Mouse (Mus musculus): ENCODE measurements around the gene Prdx5.
"Not testable (repeated sequence)": the region's sequence is repeated elsewhere in the genome, so short reads cannot be mapped to it uniquely, and the experiment has no call there.

Prdx5 gene

DNA sequence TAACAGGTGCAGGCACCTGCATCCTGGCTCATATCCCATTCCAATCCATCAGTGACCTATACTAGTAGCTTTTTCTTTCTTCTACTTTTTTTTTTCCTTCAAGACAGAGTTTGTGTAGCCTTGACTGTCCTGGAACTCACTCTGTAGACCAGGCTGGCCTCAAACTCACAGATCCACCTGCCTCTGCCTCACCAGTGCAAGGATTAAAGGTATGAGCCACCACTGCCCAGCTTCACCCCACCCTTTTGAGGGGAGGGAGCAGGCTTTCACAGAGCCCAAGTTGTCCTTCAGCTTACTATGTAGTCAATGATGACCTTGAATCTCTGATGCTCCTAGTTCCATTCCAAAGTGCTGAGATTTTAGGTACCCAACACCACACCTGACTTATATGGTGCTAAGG lies 9.5 kb upstream of the Prdx5 start:
- DNase-seq (ENCODE audit: low read depth, low spot score): no peak

DNA sequence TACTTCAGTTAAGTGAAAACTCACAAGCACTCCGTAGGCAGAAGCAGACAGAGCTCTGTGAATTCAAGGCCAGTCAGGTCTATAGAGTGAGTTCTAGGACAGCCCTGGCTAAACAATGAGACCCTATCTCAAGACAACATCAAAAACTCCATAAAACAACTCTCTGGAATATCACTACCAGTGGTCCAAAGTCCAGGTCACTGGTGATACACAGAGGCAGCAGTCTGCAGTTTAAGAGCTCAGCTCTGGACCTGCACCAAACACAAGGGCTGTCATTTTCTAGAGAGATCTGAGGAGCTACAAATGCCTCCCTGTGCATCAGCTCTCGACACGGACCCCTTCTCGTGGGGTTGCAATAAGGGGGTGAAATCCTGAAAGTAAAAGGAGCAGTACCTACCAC lies 8.4 kb upstream of the Prdx5 start:
- DNase-seq (ENCODE audit: low read depth, low spot score): no peak

DNA sequence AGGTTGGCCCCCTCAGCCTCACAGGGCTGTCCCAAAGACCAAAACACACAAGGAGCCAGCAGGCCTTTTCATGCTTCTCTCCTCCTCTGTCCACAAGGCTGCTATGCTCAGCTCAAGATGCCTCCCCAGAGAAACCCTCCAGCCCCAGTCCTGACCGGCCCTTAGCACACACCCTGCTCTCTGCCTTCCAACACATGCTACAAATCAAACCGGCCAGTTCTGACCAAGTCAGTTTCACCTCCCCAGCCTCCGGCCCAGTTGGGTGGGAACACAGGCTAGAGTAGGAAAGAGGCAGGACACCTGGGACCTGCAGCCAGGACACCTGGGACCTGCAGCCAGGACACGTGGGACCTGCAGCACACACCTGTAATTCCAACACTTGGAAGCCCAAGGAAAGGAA lies 6.6 kb upstream of the Prdx5 start:
- DNase-seq (ENCODE audit: low read depth, low spot score): no peak

DNA sequence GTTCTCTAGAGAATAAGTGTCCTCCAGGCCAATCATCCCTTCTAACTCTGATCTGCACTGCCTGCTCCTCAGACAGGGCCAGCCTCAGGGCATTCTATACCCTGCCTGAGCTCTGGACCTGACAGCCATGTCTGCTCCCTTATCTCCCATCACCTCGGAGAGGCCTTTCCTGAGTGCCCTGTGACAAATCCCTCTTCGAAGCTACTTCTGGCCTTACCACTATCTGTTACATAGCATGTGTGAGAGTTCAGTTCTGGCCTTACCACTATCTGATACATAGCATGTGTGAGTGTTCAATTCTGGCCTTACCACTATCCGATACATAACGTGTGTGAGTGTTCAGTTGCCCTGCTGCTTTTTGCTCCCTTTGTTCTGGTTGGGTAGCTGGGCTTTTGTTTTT lies 5.4 kb upstream of the Prdx5 start:
- DNase-seq (ENCODE audit: low read depth, low spot score): no peak

DNA sequence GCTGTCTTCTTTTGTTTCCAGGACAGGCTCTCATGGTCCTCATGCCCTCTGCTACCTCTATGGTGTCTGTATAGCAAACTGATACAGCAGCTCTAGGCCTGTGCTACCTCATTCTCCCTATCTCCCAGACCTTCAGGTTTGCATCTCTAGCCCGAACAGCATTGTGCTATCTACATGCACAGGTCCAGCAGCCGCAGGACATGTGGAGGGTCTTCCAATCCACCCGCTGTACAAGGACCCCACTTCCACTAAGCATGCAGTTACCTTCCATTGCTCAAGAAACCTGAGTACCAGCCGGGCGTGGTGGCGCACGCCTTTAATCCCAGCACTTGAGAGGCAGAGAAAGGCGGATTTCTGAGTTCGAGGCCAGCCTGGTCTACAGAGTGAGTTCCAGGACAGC lies 4.6 kb upstream of the Prdx5 start:
- no peak for DNase-seq (ENCODE audit: low read depth, low spot score)

DNA sequence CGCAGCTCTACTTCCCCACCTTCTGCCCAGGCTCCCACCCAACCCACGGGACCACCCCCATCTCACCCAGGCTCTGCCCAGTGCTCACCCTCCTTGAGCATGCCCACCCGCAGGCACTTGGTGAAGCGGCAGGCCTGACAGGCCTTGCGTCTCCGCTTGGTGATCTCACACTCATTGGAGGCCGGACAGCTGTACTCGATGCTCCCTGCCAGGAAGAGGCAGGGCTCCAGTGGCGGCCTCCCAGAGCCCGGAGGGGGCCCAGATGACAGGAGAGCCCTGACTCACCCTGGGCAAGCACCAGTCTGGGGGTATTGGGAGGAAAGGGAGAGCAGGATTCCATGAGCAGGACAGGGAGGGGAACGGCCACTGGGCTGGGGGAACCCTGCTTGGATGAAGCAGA lies 4.1 kb upstream of the Prdx5 start:
- no peak for DNase-seq (ENCODE audit: low read depth, low spot score)

DNA sequence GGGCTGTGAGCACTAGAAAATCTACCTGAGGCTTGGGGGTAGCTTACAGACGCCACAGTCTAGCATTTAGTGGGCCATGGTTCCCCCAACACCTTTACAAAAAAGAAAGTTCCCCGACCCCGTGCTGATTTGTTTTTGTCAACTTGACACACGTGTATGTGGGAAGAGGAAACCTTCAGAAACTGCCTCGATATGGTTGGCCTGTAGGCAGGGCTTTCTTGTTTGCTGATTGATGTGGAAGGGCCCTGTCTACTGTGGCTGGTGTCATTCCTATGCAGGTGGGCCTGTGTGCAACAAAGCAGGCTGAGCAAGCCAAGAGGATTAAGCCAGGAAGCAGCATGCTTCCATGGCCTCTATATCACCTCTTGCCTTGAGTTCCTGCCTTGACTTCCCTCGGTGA lies 3.1 kb upstream of the Prdx5 start:
- no peak for DNase-seq (ENCODE audit: low read depth, low spot score)

DNA sequence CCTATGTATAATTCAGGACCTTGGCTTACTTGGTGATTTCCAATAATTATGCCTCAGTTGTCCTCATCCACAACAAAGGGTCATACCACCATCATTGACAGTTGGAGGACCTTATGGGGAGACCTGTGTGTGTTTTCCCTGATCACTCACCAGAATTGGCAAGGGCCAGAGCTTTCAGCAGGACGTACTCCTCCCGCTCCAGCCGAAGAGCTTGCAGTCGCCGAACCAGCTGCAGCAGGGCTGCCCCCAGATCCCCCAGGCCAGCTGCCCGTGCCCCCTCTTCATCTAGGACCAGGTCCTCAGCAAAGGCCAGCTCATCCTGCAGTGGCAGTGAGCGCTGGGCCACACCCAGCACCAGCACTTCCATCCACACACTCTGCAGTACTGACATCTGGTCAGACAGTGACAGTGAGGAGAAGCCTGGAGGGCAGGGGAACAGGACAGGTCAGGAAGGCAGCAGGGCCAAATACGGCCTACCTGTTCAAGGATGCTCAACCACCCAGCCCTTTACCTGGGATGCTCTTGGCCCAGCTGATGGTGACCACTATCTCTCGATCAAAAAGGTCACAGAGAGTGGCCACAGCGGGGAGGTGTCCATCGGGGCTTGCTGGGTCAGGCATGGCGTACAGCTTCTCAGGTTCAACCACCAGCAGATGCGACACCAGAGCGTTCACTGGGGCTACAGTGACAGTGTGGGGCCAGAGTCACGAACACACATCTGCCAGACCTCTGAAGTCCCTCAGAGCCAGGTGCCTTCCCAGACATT lies 2.5 kb upstream of the Prdx5 start:
- DNase-seq (ENCODE audit: low read depth, low spot score): no peak

DNA sequence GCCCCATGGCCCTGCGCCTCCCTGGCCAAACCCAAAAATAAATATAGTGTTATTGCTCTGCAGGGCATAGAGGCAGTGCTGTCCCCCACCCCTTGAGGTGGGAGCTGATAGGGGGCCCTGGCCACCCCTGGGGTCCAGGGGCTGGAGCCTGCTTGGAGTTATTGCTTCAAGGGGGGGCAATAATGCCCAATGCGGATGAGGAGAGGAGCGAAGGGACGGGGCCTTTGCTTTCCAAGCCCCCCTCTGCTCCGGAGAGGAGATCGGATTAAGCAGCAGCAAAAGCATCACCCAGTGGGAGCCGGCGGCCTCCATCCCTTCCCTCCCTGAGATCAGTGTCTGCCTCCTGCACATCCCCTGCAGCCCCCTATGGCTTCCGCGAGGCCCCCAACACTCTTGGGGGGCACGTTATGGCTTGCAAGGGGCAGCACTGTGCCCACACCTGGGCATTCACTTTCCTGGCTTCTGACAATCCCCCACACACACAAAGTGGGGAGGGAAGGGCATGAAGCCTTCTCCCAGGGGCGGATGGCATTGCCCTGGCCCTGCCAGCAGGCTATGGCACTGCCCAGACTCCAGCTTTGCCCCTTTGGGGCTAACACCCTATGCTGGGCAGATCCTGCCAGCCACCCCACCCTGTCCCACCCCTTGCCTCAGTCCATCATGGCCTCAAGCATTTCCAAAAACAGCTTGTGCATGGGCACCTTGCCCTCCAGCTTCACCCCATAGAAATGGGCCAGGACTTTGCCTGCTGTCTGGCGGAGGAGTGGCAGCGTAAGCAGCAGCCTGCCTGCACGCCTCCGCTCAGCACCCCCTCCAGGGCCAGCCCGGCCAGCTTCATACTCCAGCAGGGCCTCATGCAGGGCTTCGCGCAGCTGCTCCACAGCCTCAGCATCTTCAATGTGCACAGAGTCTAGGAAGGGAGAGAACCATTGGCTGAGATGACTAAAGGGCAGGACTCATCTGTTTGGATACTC lies 1.5 kb upstream of the Prdx5 start:
- DNase-seq (ENCODE audit: low read depth, low spot score): no peak

DNA sequence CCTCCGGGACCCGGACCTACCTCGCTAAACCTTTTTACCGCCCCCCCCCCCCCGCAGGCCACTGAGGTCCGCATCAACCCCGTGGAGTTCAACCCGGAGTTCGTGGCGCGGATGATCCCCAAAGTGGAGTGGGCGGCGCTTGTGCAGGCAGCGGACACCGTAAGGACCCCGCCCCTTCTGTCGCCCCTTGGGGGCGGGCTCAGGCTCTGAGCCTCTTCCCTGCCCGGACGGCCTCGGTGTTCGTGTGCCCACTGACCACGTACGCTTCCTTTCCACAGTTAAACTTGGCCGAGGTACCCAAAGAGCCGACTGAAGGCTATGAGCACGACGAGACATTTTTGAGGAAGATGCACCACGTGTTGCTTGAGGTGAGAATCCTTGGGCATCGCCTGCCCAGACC lies 400 bp upstream of the Prdx5 start:
- peak; percentile 58 for DNase-seq (ENCODE audit: low read depth, low spot score)

DNA sequence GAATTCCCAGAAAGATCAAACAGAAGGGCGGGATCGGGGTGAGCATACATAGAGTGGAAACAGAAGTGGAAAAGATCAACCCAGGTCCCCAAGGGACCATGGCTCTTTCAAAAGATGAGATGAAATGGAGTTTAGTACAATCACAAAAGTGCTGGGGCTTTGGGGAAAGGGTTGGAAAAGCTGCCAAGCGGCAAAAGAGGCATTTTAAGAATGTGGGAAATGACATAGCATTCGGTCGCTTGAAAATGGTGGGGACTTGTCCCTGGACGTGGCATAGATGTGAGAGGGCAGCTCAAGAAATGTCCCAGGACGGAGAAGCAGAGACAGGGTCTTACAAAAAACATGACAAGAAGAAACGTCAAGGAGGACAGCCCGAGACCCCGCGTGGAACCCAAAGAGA lies 885 bp downstream of the Prdx5 start:
- no peak for DNase-seq (ENCODE audit: low read depth, low spot score)

DNA sequence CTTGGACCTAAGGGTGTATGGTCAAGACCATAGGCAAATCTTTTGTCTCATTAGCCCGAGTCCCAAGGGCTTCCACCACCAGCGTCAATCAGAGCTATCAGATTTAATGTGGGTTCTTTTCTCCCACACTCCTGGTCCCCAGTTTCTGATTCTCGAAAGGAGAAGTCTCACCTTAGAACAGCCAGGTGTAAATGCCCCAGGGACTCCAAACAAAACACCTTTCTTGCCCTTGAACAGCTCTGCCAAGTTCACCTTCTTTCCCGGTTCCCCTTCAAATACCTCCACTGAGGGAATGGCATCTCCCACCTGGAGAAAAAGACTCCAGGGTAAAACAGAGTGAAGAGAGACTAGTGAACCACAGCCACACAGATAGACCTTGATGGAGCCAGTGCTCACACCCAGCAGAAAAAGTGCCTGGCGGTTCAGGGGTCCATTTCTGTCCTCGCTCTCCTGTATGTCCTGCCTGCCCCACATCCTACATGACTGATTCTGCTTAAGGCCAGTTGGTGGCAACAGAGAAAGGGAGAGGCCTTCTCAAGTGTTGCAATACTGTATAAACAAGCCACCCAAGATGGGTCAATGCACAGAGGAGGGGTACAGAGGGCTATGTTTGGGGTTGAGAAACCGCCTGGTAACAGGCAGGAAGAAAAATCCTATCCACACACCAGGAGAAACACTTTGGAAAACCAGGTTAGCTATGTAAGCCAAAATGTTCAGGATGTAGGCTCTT lies 1.9 kb downstream of the Prdx5 start:
- DNase-seq (ENCODE audit: low read depth, low spot score): no peak

DNA sequence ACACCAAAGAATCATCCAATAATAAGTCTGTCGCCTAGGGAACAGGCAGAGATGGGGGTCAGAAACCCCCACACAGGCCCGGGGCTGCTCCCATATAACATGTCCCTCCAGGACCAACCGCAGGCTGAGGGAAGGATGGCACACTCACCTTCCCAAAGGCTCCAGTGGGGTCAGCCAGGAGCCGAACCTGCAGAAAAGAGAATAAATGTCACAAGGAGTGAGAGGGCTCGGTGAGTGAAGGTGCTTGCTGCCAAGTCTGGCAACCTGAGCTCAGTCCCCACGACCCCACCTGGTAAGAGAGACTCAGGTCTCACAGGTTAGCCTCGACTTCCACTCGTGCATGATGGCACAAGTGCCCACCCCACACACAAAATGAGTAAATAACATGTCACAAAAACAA lies 2.8 kb downstream of the Prdx5 start:
- DNase-seq (ENCODE audit: low read depth, low spot score): no peak

DNA sequence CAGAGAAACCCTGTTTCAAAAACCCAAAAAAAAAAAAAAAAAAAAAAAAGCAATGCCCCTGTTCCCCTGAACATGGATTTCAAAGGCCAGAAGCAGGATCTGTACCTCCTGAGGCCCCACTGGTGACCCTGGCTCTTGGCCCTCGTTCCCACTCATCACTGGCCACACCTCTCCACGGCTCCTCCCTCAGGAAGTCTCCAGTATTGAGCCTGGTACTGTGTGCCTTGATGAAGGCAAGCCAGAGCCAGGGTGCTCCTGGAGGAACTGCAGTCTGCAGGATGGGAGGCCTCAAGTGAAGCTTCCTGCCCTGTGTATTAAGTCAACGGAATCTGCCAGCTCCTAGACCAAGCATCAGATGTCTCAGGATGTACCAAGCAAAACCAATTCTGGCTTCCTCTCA lies 3.7 kb downstream of the Prdx5 start:
- no peak for DNase-seq (ENCODE audit: low read depth, low spot score)

DNA sequence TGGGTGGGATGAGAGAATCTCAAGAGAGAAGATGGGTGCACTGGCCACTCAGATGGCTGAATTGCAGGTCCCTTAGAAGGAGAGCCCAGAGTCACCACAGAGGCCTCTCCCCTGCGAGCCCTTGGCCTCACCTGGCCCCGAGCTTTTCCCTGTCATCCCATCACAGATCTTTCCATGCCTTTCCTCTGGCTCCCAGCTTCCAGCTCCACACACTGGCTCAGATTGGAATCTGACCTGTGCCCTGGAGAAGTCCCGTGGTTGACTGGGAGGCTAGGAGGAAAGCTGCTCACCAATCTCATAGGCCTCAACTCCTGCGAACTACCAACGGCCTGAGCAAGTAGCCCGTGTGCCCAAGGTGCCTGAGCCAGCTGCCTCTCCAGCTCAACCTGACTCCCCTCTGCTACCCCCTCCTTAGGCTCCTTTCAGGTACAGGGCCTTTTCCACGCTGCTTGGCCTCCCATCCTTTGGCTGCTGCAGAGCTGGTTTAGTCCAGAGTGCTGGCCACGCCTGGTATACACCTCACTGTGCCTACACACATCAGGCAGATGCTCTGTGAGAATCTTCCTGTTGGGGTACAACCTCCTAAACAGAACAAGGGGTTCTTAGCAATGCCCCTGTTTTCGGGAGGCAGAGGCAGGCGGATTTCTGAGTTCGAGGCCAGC lies 4.3 kb downstream of the Prdx5 start:
- no peak for DNase-seq (ENCODE audit: low read depth, low spot score)

DNA sequence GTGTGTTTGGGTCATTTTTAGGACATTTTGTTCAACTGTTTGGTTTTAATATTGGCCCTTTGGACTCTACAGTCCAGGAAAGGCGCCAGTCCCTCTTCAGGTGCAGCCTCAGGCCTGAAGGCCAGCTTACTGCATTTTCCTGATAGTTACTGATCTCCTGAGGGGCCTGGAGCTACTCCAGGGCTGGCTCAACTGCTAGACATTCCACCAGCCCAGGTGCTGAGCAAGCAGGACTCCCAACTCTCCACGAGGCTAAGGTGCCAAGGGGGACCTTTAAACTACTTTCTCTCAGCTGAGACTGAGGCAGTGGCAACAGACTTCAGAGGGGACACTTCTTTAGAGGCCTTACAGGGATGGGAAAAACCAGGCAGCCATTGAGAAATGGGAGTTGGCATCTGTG lies 5.1 kb downstream of the Prdx5 start:
- DNase-seq (ENCODE audit: low read depth, low spot score): no peak

DNA sequence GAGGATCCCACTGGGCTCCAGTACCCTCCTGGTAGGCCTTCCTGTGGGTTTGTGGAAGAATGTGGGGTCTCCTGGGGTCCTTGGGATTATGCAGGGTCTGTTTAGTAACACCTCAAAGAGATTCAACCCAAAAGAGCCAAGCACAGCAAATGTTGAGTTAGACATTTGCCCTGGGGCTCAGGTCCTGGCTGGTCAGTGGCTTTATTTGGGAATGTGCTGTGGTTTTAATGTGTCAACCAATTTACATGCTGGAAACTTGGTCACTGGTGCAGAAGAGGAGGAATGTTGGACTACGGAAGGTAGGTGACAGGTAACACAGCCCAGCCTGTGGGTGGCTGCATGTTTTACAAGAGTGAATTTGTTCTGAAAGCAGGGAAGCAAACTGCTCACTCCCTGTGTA lies 6.9 kb downstream of the Prdx5 start:
- no peak for DNase-seq (ENCODE audit: low read depth, low spot score)

DNA sequence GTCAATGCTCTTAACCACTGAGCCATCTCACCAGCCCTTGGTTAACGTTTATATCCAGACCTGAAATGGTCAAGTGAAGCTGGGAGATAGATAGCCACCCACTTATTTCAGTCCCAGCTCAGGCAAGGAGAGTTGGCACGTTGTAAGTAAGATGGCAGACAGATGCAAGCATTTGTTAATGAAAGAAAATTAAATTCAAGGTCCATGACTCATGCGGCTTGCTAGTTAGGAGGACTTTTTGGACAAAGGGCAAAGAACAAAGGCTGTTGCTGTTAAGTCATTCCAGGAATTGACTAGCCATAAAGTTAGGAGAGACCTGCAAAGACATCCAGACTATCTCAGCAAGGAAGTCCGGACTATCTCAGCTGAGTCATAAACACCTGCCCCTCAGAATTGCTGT lies 10.3 kb downstream of the Prdx5 start:
- DNase-seq (ENCODE audit: low read depth, low spot score): no peak

DNA sequence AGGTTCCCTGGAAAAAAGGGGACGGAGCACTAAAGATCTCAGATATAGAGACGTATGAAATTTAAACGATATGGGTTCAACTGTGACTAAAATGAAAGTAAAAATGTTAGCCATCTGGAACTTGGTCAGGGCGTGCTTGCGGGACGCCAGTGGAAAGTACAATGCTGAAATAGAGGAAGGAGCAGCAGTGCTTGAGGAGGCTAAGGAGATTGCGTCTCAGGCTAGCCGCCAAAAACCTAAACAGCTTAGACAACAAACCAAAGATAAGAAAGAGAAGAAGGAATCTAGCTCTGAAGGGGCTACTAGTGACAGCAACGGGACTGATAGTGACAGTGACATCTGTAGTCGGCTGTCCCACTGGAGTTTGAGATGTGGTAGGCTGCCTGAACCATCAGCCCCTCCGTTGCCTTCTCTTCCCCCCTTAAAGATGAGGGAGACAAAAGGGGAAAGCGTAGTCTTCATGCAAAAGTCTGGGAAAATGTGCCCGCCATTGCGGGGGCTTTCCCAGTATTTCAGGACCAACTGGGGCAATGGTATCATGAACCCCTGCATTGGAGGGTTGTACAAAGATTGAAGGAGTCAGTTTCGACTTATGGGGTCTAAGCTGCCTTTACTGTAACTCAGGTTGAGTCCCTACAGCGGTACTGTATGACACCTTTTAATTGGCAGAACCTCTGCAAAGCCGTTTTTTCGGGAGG lies 14.1 kb downstream of the Prdx5 start:
- DNase-seq (ENCODE audit: low read depth, low spot score): not testable (repeated sequence)

DNA sequence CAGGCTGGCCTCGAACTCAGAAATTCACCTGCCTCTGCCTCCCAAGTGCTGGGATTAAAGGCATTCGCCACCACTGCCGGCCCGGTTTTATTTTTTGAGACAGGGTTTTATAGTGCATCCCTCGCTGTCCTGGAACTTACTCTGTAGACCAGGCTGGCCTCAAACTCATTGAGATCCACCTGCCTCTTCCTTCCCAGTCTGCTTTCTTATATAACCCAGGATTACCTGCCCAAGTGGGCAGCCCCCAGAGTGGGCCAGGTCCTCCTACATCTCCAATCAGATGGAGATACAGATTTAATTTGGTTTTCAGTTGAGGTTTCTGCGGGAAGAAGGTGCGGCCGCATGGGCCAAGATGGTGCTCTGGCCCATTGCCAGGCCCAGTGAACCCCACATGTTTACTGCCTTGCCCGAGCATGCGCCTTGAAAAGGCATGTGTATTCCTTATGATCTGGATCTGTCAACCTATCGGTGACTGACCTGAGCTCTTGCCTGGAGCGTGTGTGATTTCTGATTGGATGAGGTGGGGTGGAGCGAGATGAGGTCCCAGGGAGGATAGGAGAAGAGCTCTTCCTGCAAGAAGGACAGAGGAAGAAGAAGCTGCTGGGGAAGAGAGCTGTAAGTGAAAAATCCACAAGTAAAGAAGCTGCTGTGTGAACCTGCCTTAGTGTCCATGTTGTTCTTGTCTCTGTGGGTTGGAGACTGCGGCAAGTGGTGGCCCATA lies 16.0 kb downstream of the Prdx5 start:
- DNase-seq (ENCODE audit: low read depth, low spot score): no peak

DNA sequence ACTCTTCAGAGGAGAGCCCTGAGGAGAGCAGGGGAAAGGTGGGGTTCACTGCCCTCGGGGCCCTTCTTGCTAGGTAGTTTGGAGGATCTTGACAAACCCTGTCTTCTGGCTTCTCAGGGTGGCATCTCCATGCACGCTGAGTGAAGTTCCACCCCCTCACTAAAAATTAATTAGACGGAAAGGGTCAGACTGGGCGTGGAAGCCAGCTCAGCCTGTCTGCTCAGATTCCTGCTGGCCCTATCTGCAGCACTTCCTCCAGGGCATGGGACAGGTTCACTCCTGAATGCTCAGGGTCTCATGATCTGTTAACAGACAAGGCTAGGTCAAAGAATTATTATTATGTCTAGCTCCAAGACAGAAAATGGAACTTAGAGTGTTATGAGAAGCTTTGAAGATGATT lies 17.4 kb downstream of the Prdx5 start:
- DNase-seq (ENCODE audit: low read depth, low spot score): no peak

Measured in ES-CJ7 (cell line).